Mouse (Mus musculus) testis, adult 2 months (tissue): ENCODE data around the gene Mrpl20.

Experiments used
- CTCF ChIP-seq: fragments of 200-500 bp; IDR thresholded peaks from 2 replicates; pipeline ENCODE4 v1.5.1; 2012; ENCODE audit warnings: low read depth, mild to moderate bottlenecking, inconsistent platforms, low read length, moderate library complexity; ENCODE audit not compliant: control insufficient read depth, insufficient read depth, insufficient replicate concordance
- POLR2A ChIP-seq: fragments of 200-500 bp; IDR thresholded peaks from 2 replicates; pipeline ENCODE4 v1.6.1; 2012; ENCODE audit warnings: low read depth, mild to moderate bottlenecking, inconsistent platforms, low read length, moderate library complexity; ENCODE audit not compliant: control insufficient read depth

- TF ChIP-seq POLR2A (no peak), CTCF (no peak)
Observed at GRCm38 (mm10) chr4:155802741-155803339, at the start of gene Mrpl20.
